Mouse (Mus musculus) thymus, postnatal 25 days (tissue): Measurements from ENCODE around the gene Agpat2.

Experiments used
- DNase-seq: peaks from one replicate; pipeline ENCODE4 v3.0.0; 2022

Agpat2 gene

GRCm38 (mm10) chr2:26603720-26604671, at the start of gene Agpat2:
TSS of gene Agpat2 (minus strand) at chr2:26604417.
- DNase-seq = peak; percentile 84

- peak; percentile 80 for DNase-seq
Measured at GRCm38 (mm10) chr2:26646643-26647293, 42.6 kb upstream of the Agpat2 start.

- DNase-seq = peak; percentile 56
Measured at GRCm38 (mm10) chr2:26643942-26644341, 39.7 kb upstream of the Agpat2 start.

GRCm38 (mm10) chr2:26641006-26641647, 36.9 kb upstream of the Agpat2 start:
- no peak for DNase-seq

- peak; percentile 96 for DNase-seq
Measured at GRCm38 (mm10) chr2:26639838-26640830, 35.9 kb upstream of the Agpat2 start.

- peak; percentile 75 for DNase-seq
Measured at GRCm38 (mm10) chr2:26639083-26639482, 34.9 kb upstream of the Agpat2 start.

- DNase-seq = no peak
Measured at GRCm38 (mm10) chr2:26638572-26638971, 34.4 kb upstream of the Agpat2 start.

GRCm38 (mm10) chr2:26638039-26638438, 33.8 kb upstream of the Agpat2 start:
- no peak for DNase-seq

GRCm38 (mm10) chr2:26637316-26637932, 33.2 kb upstream of the Agpat2 start:
- no peak for DNase-seq

- no peak for DNase-seq
Measured at GRCm38 (mm10) chr2:26636325-26636635, 32.1 kb upstream of the Agpat2 start.

- DNase-seq = no peak
Measured at GRCm38 (mm10) chr2:26635489-26636324, 31.5 kb upstream of the Agpat2 start.

- DNase-seq = no peak
Measured at GRCm38 (mm10) chr2:26634629-26635488, 30.6 kb upstream of the Agpat2 start.

GRCm38 (mm10) chr2:26633953-26634530, 29.8 kb upstream of the Agpat2 start:
- DNase-seq = no peak

- DNase-seq = no peak
Measured at GRCm38 (mm10) chr2:26632541-26633395, 28.6 kb upstream of the Agpat2 start.

- DNase-seq = no peak
Measured at GRCm38 (mm10) chr2:26628792-26629437, 24.7 kb upstream of the Agpat2 start.

GRCm38 (mm10) chr2:26627921-26628739, 23.9 kb upstream of the Agpat2 start, which contains the start of gene Fam69b:
TSS of gene Fam69b (plus strand) at chr2:26628457.
- DNase-seq = peak; percentile 79

GRCm38 (mm10) chr2:26626081-26626480, 21.9 kb upstream of the Agpat2 start:
- DNase-seq = no peak
